Mouse (Mus musculus): ENCODE data around the gene Zcchc7. TPM values are rescaled to one million over a fixed set of nuclear protein-coding genes. Genes with fewer than 3 reads are reported as not detected.
A peak's percentile ranks its signal among the peaks of the same experiment; 100 is the strongest.

The Zcchc7 gene
- polyA plus RNA-seq, 1 experiment from 2014 or later = 10.1 TPM

DNA sequence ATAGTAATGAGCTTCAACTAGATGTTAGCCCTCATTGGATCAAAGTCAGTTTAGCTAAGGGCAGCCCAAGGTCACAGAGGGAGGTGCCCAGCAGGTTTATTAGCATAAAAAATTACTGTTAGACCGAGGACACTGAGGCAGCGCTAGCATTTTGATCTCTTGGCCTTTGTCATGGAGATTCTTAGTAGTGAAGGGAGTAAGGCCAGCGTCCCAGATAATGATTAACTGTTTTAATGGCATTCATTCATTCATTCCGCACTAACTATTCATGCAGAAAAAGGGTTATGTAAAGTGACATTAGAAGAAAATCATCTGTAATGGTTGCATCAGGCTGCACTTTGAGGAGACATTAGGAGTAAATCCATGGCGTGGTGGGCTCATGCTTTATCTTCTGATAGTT, 165.2 kb downstream of the Zcchc7 start:
- Histone ChIP-seq H3K27me3 (ENCODE audit: control insufficient read depth, insufficient read depth, low read depth, low read length) (no peaks in the 10 kb centered on the region), H3K4me2 (ENCODE audit: low read depth, low read length) (no peak overlapping the region), H3K27ac (ENCODE audit: low read length) (no peak overlapping the region), H3K9me3 (replicated peaks; ENCODE audit: control insufficient read depth, low read length) (no peaks in the 10 kb centered on the region), H3K4me1 (ENCODE audit: control insufficient read depth, low read depth, low read length) (peaks cover 6% of the 10 kb centered on the region; the same call in 1 of the 2 replicates), H3K9ac (ENCODE audit: low read depth, low read length) (no peak overlapping the region), H3K36me3 (ENCODE audit: control insufficient read depth, insufficient read depth) (no peaks in the 10 kb centered on the region), H3K4me3 (ENCODE audit: low read depth, low read length) (no peak overlapping the region)
- no peak for ATAC-seq (ENCODE audit: low read depth)
- WGBS (ENCODE audit: insufficient replicate concordance) = 83% methylated on average over 5 of the region's 5 CpGs

- ATAC-seq (ENCODE audit: low read depth) = peak; percentile 71
- H3K9ac ChIP-seq (ENCODE audit: low read depth, low read length) = no peak overlapping the region
Observed at GRCm38 (mm10) chr4:44922466-44923128, 166.9 kb downstream of the Zcchc7 start.

GRCm38 (mm10) chr4:44923129-44923481, 167.4 kb downstream of the Zcchc7 start:
- Histone ChIP-seq H3K27me3 (ENCODE audit: control insufficient read depth, insufficient read depth, low read depth, low read length) (no peaks in the 10 kb centered on the region), H3K36me3 (ENCODE audit: control insufficient read depth, insufficient read depth) (peaks cover 4% of the 10 kb centered on the region; the same call in 1 of the 2 replicates), H3K27ac (ENCODE audit: low read length) (no peak overlapping the region; the same call in 1 of the 2 replicates), H3K4me3 (ENCODE audit: low read depth, low read length) (no peak overlapping the region), H3K4me2 (ENCODE audit: low read depth, low read length) (no peak overlapping the region), H3K9me3 (replicated peaks; ENCODE audit: control insufficient read depth, low read length) (no peaks in the 10 kb centered on the region), H3K4me1 (ENCODE audit: control insufficient read depth, low read depth, low read length) (peaks cover 2% of the 10 kb centered on the region; the same call in 1 of the 2 replicates), H3K9ac (ENCODE audit: low read depth, low read length) (no peak overlapping the region)
- 56% methylated on average over 5 of the region's 5 CpGs for WGBS (ENCODE audit: insufficient replicate concordance)
- ATAC-seq (ENCODE audit: low read depth) = peak; percentile 51; the same call in 1 of the 2 replicates

More at GRCm38 (mm10) chr4:44922466-44923128, 166.9 kb downstream of the Zcchc7 start:
- peaks cover 4% of the 10 kb centered on the region; the same call in 1 of the 2 replicates for H3K36me3 ChIP-seq (ENCODE audit: control insufficient read depth, insufficient read depth)
- H3K9me3 ChIP-seq (replicated peaks; ENCODE audit: control insufficient read depth, low read length) = no peaks in the 10 kb centered on the region
- H3K27me3 ChIP-seq (ENCODE audit: control insufficient read depth, insufficient read depth, low read depth, low read length) = no peaks in the 10 kb centered on the region
- peaks cover 6% of the 10 kb centered on the region; the same call in 1 of the 2 replicates for H3K4me1 ChIP-seq (ENCODE audit: control insufficient read depth, low read depth, low read length)
- WGBS (ENCODE audit: insufficient replicate concordance) = 67% methylated on average over 7 of the region's 7 CpGs
- no peak overlapping the region for H3K4me2 ChIP-seq (ENCODE audit: low read depth, low read length)
- peak overlapping the region; percentile 69; the same call in 1 of the 2 replicates for H3K27ac ChIP-seq (ENCODE audit: low read length)
- H3K4me3 ChIP-seq (ENCODE audit: low read depth, low read length) = no peak overlapping the region

DNA sequence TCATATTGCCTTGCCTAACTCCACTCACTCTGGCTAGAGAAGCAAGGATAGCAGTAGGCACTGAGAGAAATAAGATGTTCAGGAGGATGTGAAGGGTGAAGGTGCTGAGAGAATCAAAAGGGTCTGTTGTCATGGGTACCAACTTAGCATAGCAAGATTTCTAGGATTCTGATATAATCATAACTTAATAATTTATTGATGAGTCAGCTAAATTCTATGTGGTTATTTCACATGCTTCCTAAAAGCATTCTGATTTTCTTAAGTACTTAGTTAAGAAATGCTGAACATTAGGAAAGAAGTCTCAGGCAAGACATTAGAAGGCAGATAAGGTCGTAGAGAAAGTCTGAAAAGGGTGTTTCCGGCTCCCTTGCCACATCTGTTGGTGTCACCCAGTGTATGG, 172.3 kb downstream of the Zcchc7 start:
- Histone ChIP-seq H3K9ac (ENCODE audit: low read depth, low read length) (no peak overlapping the region), H3K27me3 (ENCODE audit: control insufficient read depth, insufficient read depth, low read depth, low read length) (no peaks in the 10 kb centered on the region), H3K4me1 (ENCODE audit: control insufficient read depth, low read depth, low read length) (peaks cover 5% of the 10 kb centered on the region; the same call in 1 of the 2 replicates), H3K4me2 (ENCODE audit: low read depth, low read length) (no peak overlapping the region), H3K27ac (ENCODE audit: low read length) (no peak overlapping the region), H3K9me3 (replicated peaks; ENCODE audit: control insufficient read depth, low read length) (no peaks in the 10 kb centered on the region), H3K36me3 (ENCODE audit: control insufficient read depth, insufficient read depth) (peaks cover 15% of the 10 kb centered on the region), H3K4me3 (ENCODE audit: low read depth, low read length) (no peak overlapping the region)
- ATAC-seq (ENCODE audit: low read depth) = no peak
- 54% methylated on average over 2 of the region's 2 CpGs for WGBS (ENCODE audit: insufficient replicate concordance)

GRCm38 (mm10) chr4:44928790-44929189, 173.1 kb downstream of the Zcchc7 start:
- Histone ChIP-seq H3K4me1 (ENCODE audit: control insufficient read depth, low read depth, low read length) (peaks cover 3% of the 10 kb centered on the region; the same call in 1 of the 2 replicates), H3K36me3 (ENCODE audit: control insufficient read depth, insufficient read depth) (peaks cover 15% of the 10 kb centered on the region), H3K9ac (ENCODE audit: low read depth, low read length) (no peak overlapping the region), H3K4me3 (ENCODE audit: low read depth, low read length) (no peak overlapping the region), H3K4me2 (ENCODE audit: low read depth, low read length) (no peak overlapping the region), H3K9me3 (replicated peaks; ENCODE audit: control insufficient read depth, low read length) (no peaks in the 10 kb centered on the region), H3K27me3 (ENCODE audit: control insufficient read depth, insufficient read depth, low read depth, low read length) (no peaks in the 10 kb centered on the region), H3K27ac (ENCODE audit: low read length) (no peak overlapping the region)
- WGBS (ENCODE audit: insufficient replicate concordance) = 66% methylated on average over 3 of the region's 3 CpGs
- ATAC-seq (ENCODE audit: low read depth) = peak; percentile 47; the same call in 1 of the 2 replicates

DNA sequence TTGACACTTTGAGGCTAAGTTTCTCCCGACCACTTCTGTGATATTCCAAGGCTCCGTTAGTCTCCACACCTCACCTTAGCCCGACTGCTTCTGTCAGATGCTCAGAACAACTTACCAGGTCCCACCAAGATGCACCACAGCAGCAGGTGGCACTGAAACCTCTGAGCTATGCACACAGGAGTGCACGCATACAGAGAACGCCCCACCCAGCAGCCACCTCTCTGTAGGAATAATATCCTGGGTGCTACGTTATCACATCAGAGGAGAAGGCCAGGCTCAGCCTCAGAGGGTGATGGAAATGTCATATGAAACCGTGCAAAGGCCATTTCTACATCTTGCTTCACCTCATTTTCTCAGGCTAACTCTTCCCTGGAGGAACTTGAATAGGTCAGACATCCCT, 174.7 kb downstream of the Zcchc7 start:
- Histone ChIP-seq H3K27ac (ENCODE audit: low read length) (no peak overlapping the region), H3K9me3 (replicated peaks; ENCODE audit: control insufficient read depth, low read length) (no peaks in the 10 kb centered on the region), H3K4me3 (ENCODE audit: low read depth, low read length) (no peak overlapping the region), H3K4me2 (ENCODE audit: low read depth, low read length) (no peak overlapping the region), H3K36me3 (ENCODE audit: control insufficient read depth, insufficient read depth) (peaks cover 15% of the 10 kb centered on the region), H3K4me1 (ENCODE audit: control insufficient read depth, low read depth, low read length) (peaks cover 3% of the 10 kb centered on the region; the same call in 1 of the 2 replicates), H3K27me3 (ENCODE audit: control insufficient read depth, insufficient read depth, low read depth, low read length) (no peaks in the 10 kb centered on the region), H3K9ac (ENCODE audit: low read depth, low read length) (no peak overlapping the region)
- 81% methylated on average over 7 of the region's 7 CpGs for WGBS (ENCODE audit: insufficient replicate concordance)
- ATAC-seq (ENCODE audit: low read depth) = no peak

DNA sequence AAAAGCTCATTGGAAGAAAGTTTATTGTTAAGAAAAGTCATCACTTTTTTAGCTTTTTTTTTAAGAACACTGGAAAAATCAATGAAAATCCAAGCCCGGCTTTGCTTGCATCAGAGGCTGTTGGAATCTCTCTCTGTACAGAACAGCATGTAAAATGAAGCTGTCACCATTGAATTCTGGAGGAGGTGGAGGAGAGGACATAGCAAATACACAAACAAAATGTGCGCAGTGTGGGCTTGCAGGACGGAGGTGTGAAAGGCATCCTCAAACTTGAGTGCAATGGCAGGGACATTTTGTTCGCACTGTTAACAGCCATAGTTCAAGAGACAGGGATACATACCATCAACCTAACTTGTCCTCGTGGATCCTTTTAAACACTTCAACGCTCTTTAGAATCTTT, 176.1 kb downstream of the Zcchc7 start:
- WGBS (ENCODE audit: insufficient replicate concordance) = 81% methylated on average over 6 of the region's 6 CpGs

GRCm38 (mm10) chr4:44938359-44939340, 183.0 kb downstream of the Zcchc7 start:
- Histone ChIP-seq H3K4me1 (ENCODE audit: control insufficient read depth, low read depth, low read length) (peaks cover 3% of the 10 kb centered on the region; the same call in 1 of the 2 replicates), H3K9me3 (replicated peaks; ENCODE audit: control insufficient read depth, low read length) (no peaks in the 10 kb centered on the region), H3K27ac (ENCODE audit: low read length) (no peak overlapping the region), H3K4me2 (ENCODE audit: low read depth, low read length) (no peak overlapping the region), H3K9ac (ENCODE audit: low read depth, low read length) (no peak overlapping the region), H3K27me3 (ENCODE audit: control insufficient read depth, insufficient read depth, low read depth, low read length) (no peaks in the 10 kb centered on the region), H3K36me3 (ENCODE audit: control insufficient read depth, insufficient read depth) (no peaks in the 10 kb centered on the region), H3K4me3 (ENCODE audit: low read depth, low read length) (no peak overlapping the region)
- 58% methylated on average over 8 of the region's 8 CpGs for WGBS (ENCODE audit: insufficient replicate concordance)
- no peak for ATAC-seq (ENCODE audit: low read depth)

More for the DNA sequence above, 176.1 kb downstream of the Zcchc7 start:
- Histone ChIP-seq H3K4me3 (ENCODE audit: low read depth, low read length) (no peak overlapping the region), H3K27ac (ENCODE audit: low read length) (no peak overlapping the region), H3K4me1 (ENCODE audit: control insufficient read depth, low read depth, low read length) (peaks cover 3% of the 10 kb centered on the region; the same call in 1 of the 2 replicates), H3K36me3 (ENCODE audit: control insufficient read depth, insufficient read depth) (peaks cover 11% of the 10 kb centered on the region), H3K9ac (ENCODE audit: low read depth, low read length) (no peak overlapping the region), H3K27me3 (ENCODE audit: control insufficient read depth, insufficient read depth, low read depth, low read length) (no peaks in the 10 kb centered on the region), H3K9me3 (replicated peaks; ENCODE audit: control insufficient read depth, low read length) (no peaks in the 10 kb centered on the region), H3K4me2 (ENCODE audit: low read depth, low read length) (no peak overlapping the region)
- ATAC-seq (ENCODE audit: low read depth) = no peak
